ENCODE assay signal across 25 mouse cellular contexts in the genomic region with DNA sequence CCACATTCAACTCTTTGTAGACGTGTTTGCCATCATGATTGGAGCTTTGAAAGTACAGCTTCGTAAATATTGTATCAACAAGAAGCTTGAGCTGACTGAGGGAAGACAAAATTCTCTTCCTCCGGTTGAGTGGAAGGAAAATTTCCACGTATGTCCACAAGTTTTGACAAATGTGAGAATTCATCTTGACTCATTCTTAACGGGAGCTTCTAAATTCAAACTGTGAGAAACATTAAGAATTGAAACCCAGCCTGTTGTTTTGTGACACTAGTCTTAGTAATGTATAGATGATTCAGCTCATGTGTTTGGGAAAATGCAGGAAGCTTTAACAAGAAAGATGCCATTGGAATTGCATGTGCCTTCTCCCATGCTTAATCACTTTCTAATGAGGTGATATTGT.
DNase-seq lines count a peak whose midpoint lies in the region; ATAC-seq and TF ChIP-seq lines count a peak whose summit lies in the region.
"Had no signal": no experiment of that assay in that cellular context is flagged by ENCODE, and none has a peak within 500 bp of the region (broad histone marks: within the 10 kb centered on the region; RNA-seq: fewer than 3 reads in every experiment).

No protein-coding gene starts in this region.

- no peak for TF ChIP-seq CTCF in midbrain, postnatal 0 days (IDR thresholded peaks at IDR 0.05)

- no peaks in the 10 kb centered on the region for H3K27me3 ChIP-seq in midbrain, embryonic 11.5 days (ENCODE audit: control insufficient read depth, insufficient read depth, low read length)
- no peaks in the 10 kb centered on the region for H3K27me3 ChIP-seq in midbrain, postnatal 0 days (ENCODE audit: insufficient read depth, low read length)
- H3K27me3 ChIP-seq: embryonic facial prominence, embryonic 13.5 days; embryonic facial prominence, embryonic 15.5 days; forebrain, embryonic 13.5 days; forebrain, embryonic 15.5 days; Patski had no signal

- no peak overlapping the region for H3K4me3 ChIP-seq in midbrain, embryonic 11.5 days (ENCODE audit: low read depth, low read length)
- H3K4me3 ChIP-seq in midbrain, postnatal 0 days (ENCODE audit: low read depth, low read length): no peak overlapping the region
- H3K4me3 ChIP-seq: embryonic facial prominence, embryonic 13.5 days; embryonic facial prominence, embryonic 15.5 days; forebrain, embryonic 13.5 days; forebrain, embryonic 15.5 days had no signal

- H3K9me3 ChIP-seq in midbrain, embryonic 11.5 days (ENCODE audit: control insufficient read depth, low read length): no peaks in the 10 kb centered on the region
- H3K9me3 ChIP-seq in midbrain, postnatal 0 days (ENCODE audit: low read length): no peaks in the 10 kb centered on the region
- H3K9me3 ChIP-seq: embryonic facial prominence, embryonic 13.5 days; embryonic facial prominence, embryonic 15.5 days; forebrain, embryonic 13.5 days; forebrain, embryonic 15.5 days; G1E had no signal

- no peak overlapping the region for H3K9ac ChIP-seq in midbrain, embryonic 11.5 days (ENCODE audit: low read length)
- no peak overlapping the region for H3K9ac ChIP-seq in midbrain, postnatal 0 days (replicated peaks; ENCODE audit: low read length, poor library complexity, severe bottlenecking)
- H3K9ac ChIP-seq: embryonic facial prominence, embryonic 13.5 days; embryonic facial prominence, embryonic 15.5 days; forebrain, embryonic 13.5 days; forebrain, embryonic 15.5 days had no signal

- WGBS in midbrain, embryonic 11.5 days: 88% methylated on average over 5 of the region's 5 CpGs
- WGBS in midbrain, postnatal 0 days: 78% methylated on average over 5 of the region's 5 CpGs

- H3K36me3 ChIP-seq in midbrain, embryonic 11.5 days (ENCODE audit: control insufficient read depth, insufficient read depth, low read length): no peaks in the 10 kb centered on the region
- no peaks in the 10 kb centered on the region for H3K36me3 ChIP-seq in midbrain, postnatal 0 days (ENCODE audit: insufficient read depth, low read length)
- H3K36me3 ChIP-seq: embryonic facial prominence, embryonic 13.5 days; embryonic facial prominence, embryonic 15.5 days; forebrain, embryonic 15.5 days; G1E had no signal

- no peak overlapping the region for H3K27ac ChIP-seq in midbrain, embryonic 11.5 days (ENCODE audit: low read depth, low read length)
- no peak overlapping the region for H3K27ac ChIP-seq in midbrain, postnatal 0 days (ENCODE audit: low read depth, low read length)
- H3K27ac ChIP-seq: embryonic facial prominence, embryonic 13.5 days; embryonic facial prominence, embryonic 15.5 days; forebrain, embryonic 13.5 days; forebrain, embryonic 15.5 days had no signal

- no peaks in the 10 kb centered on the region for H3K4me1 ChIP-seq in midbrain, embryonic 11.5 days (ENCODE audit: control insufficient read depth, insufficient read depth, low read length)
- no peaks in the 10 kb centered on the region for H3K4me1 ChIP-seq in midbrain, postnatal 0 days (ENCODE audit: insufficient read depth, low read length)
- H3K4me1 ChIP-seq: embryonic facial prominence, embryonic 13.5 days; embryonic facial prominence, embryonic 15.5 days; forebrain, embryonic 13.5 days; forebrain, embryonic 15.5 days had no signal

- H3K4me2 ChIP-seq in midbrain, embryonic 11.5 days: no peak overlapping the region
- no peak overlapping the region for H3K4me2 ChIP-seq in midbrain, postnatal 0 days (ENCODE audit: low read depth, low read length, poor library complexity, severe bottlenecking)
- H3K4me2 ChIP-seq: embryonic facial prominence, embryonic 13.5 days; embryonic facial prominence, embryonic 15.5 days; forebrain, embryonic 13.5 days; forebrain, embryonic 15.5 days had no signal

- DNase-seq in frontal cortex, postnatal 25 days (ENCODE audit: low spot score in 2 of 2): no peak
- peak; percentile 60 for DNase-seq in midbrain, embryonic 11.5 days (ENCODE audit: low spot score, missing footprints)
- no peak for DNase-seq in midbrain, postnatal 0 days (ENCODE audit: low spot score)
- DNase-seq in brain, adult 2 months (ENCODE audit: low read depth, low spot score): peak; percentile 42
- no peak for DNase-seq in layer of hippocampus, adult 9-11 months
- DNase-seq: adrenal gland, adult 8-10 months; adrenal gland, postnatal 14 days; adrenal gland, postnatal 36 days; B cell, adult 2 months; cerebellum, adult 11 months; cerebellum, adult 18-20 months; cerebellum, adult 8-10 months; cerebellum, adult 9-11 months; cerebellum, postnatal 14 days; cerebellum, postnatal 36 days; embryo, embryonic 11 days had no signal

- peak; percentile 64 for ATAC-seq in frontal cortex, adult (ENCODE audit: low TSS enrichment)
- no peak for ATAC-seq in midbrain, embryonic 11.5 days (ENCODE audit: low FRiP score)
- ATAC-seq in midbrain, postnatal 0 days (ENCODE audit: low FRiP score): no peak
- ATAC-seq: activated CD4-positive, CD25-positive, alpha-beta regulatory T cell, adult 4 months; CD4-positive, CD25-positive, alpha-beta regulatory T cell, adult 4 months; forebrain, embryonic 13.5 days; forebrain, embryonic 15.5 days; Patski had no signal

Comparison
In these comparisons a context has a peak if more than half of its experiments do, and no peak if none do; other contexts are left out.
1. DNase-seq: peak in midbrain, embryonic 11.5 days (single experiment) and brain, adult 2 months (single experiment); none in frontal cortex, postnatal 25 days (0 of 2), midbrain, postnatal 0 days (single experiment) and layer of hippocampus, adult 9-11 months (single experiment).